Mouse (Mus musculus): ENCODE results near the gene Eri3.

GRCm38 (mm10) chr4:117623025-117623424 is 72.9 kb downstream of the Eri3 start:
- no peak for TF ChIP-seq POLR2A (IDR thresholded peaks at IDR 0.05; ENCODE audit: insufficient read length, low read depth)
- TF ChIP-seq MYOD1 (IDR thresholded peaks at IDR 0.05; ENCODE audit: control insufficient read depth in 1 of 3, insufficient read length in 2 of 3, low read depth in 2 of 3): no peak

Measured in myocyte (in vitro differentiated cells).